Comparison of ENCODE assay signal across 8 mouse cellular contexts in the genomic region with DNA sequence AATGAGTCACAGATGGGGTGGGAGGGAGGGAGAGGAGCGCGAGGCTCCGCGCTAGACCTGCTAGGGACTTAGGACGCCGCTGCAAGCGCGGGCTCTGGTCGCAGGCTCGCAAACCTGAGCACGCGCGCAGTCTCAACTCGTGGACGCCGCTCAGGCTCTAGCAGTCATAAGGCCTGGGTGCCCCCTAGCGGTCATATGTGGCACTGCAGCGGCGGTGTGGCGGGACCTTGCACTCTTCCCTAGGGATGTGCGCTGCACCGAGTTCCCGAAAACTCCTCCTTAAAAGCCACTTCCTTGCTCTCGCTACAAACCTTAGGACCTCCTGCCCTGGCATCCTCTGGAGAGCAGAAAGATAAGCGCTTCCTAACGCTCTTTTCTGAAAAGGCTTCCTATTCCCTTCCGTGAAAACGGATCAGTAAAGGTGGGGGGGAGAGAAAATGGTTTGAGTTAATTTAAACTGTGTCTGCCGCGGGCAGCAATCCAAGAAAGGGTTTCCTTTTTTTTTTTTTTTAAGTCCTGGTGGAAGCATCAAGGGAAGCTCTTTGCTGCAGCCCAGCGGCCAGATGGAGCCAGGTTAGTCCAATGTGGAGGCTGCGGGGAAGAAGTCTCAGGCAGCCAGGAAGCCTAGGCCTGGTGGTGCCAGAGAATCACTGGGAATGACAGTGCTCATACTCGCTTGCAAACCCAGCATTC. TPM values are rescaled to one million over a fixed set of nuclear protein-coding genes. Genes with fewer than 3 reads are reported as not detected.
DNase-seq lines count a peak whose midpoint lies in the region; ATAC-seq lines count a peak whose summit lies in the region.

No protein-coding gene starts in this region.

- no peaks in the 10 kb centered on the region for H3K27me3 ChIP-seq in hindbrain, embryonic 15.5 days

- peak overlapping the region; percentile 44 for H3K4me3 ChIP-seq in hindbrain, embryonic 15.5 days

- H3K36me3 ChIP-seq in hindbrain, embryonic 15.5 days: no peaks in the 10 kb centered on the region

- peak overlapping the region; percentile 39; the same call in 1 of the 2 replicates for H3K9ac ChIP-seq in hindbrain, embryonic 15.5 days

- WGBS in hindbrain, embryonic 15.5 days: under 1% methylated on average over 33 of the region's 33 CpGs

- H3K9me3 ChIP-seq in hindbrain, embryonic 15.5 days: no peaks in the 10 kb centered on the region

- ATAC-seq in hindbrain, embryonic 15.5 days (ENCODE audit: low FRiP score, low read depth): peak; percentile 97

- DNase-seq in T-cell, adult 2 months (ENCODE audit: low spot score): peak; percentile 76
- DNase-seq in cerebellum, postnatal 25 days: peak; percentile 98 to 99
- peak; percentile 98 for DNase-seq in frontal cortex, postnatal 36 days (ENCODE audit: low spot score in 2 of 2)
- DNase-seq in left cerebral cortex, adult 11 months (ENCODE audit: low spot score): peak; percentile 92
- DNase-seq in lung, postnatal 36 days: peak; percentile 96
- DNase-seq in retina, postnatal 1 day: peak; percentile 94
- peak; percentile 94 for DNase-seq in thymus, postnatal 4 days

- H3K4me1 ChIP-seq in hindbrain, embryonic 15.5 days (replicated peaks): peaks cover 13% of the 10 kb centered on the region

- peak overlapping the region; percentile 77 for H3K27ac ChIP-seq in hindbrain, embryonic 15.5 days (replicated peaks)

- peak overlapping the region; percentile 87 for H3K4me2 ChIP-seq in hindbrain, embryonic 15.5 days

RNA-seq across cellular contexts. Expression of gene Kdm8, which starts 50.7 kb away (rescaled TPM):
- polyA plus RNA-seq in hindbrain, embryonic 15.5 days (2015; fragmentation: Nextera tagmentation; extraction: Ambion mirVana): 5.1 and 5.4 TPM in 2 replicates

Comparison
In these comparisons a context has a peak if more than half of its experiments do, and no peak if none do; other contexts are left out.
1. Peak in every context shown above with its lines: DNase-seq, ATAC-seq, H3K4me3 ChIP-seq and H3K27ac ChIP-seq.